Mouse (Mus musculus): ENCODE measurements around the gene Rbm24. TPM values are rescaled to one million over a fixed set of nuclear protein-coding genes. Genes with fewer than 3 reads are reported as not detected.

The Rbm24 gene
- total RNA-seq (2021) = 100 to 1,000 TPM; 176 to 180 TPM
- long read RNA-seq, experiment 1, transcript Rbm24-201 (4 exons, 3,086 nt) = major isoform, 82 of 203 reads
- long read RNA-seq, experiment 1, partial matches to known transcripts = 3 of 203 reads
- long read RNA-seq, experiment 1, other reads (novel, unspliced or antisense) = 113 of 203 reads
- long read RNA-seq, experiment 2, transcript Rbm24-201 (4 exons, 3,086 nt) = major isoform, 145 of 306 reads
- long read RNA-seq, experiment 2, transcript Rbm24-203 (3 exons, 391 nt) = minor isoform, 5 of 306 reads
- long read RNA-seq, experiment 2, partial matches to known transcripts = 147 of 306 reads
- long read RNA-seq, experiment 2, other reads (novel, unspliced or antisense) = 9 of 306 reads

DNA sequence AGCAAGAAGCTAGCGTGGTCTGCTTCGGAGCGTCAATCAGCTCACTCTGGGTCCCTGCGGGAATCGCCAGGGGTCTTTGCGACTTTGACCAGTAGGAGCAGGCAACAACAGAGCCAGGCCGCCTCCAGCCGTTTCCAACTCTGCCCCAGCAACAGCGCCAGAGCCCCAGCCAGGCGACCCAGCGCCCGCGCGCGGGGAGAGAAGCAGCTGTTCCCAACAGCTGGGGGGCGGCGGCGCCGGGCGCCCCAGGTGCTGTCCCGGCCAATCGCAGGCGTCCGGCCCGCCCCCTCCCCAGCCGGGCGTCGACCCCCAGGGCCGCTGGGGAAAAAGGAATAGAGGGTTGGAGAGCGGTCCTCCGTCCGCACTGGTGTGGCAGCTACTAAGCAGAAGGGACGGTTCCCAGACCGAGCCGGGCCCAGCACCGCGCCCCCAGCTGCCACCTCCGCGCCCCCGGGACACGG is at the start of gene Rbm24:
Rbm24 (plus strand) TSS at position 294 of the 461 bp plus-strand sequence.
- peak; percentile 52 to 55 for DNase-seq
- intact Hi-C loops (cut with DNase I) = no loop called here

DNA sequence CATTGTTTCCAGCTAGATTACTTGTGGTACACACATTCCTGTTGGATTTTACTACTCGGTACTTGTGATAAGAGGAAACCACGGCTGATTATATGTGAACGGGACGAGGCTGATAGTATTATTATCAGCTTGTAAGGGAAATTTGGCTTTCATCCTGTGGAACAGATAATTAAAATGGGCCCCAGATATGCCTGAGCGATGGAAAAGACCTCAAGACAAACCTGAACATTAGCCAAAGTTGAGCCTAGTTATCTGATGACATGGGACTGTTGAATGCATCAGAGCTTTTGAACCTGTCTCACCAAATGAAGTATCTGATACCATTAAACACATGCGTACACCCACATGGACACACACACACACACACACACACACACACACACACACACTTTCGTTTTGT is 45.4 kb upstream of the Rbm24 start:
- DNase-seq = no peak
- intact Hi-C loops (cut with DNase I) = no loop called here

DNA sequence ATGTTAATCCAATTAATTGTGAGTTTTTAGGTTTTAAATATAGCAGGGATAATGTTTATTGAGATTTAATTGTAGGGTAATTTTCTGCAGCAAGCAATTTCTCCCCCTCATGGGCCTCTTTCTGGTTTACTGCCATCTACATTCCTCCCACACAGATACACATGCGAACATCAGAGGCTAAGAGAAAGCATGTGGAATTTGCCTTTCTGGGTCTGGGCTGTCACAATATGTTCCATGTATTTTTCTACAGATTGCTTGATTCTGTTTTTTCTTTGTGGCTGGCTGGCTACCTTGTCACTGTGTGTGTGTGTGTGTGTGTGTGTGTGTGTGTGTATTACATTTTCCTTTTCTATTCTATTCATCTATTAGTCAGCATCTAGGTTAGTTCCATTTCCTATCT is 42.9 kb upstream of the Rbm24 start:
- intact Hi-C loops (cut with DNase I) = no loop called here
- no peak for DNase-seq

DNA sequence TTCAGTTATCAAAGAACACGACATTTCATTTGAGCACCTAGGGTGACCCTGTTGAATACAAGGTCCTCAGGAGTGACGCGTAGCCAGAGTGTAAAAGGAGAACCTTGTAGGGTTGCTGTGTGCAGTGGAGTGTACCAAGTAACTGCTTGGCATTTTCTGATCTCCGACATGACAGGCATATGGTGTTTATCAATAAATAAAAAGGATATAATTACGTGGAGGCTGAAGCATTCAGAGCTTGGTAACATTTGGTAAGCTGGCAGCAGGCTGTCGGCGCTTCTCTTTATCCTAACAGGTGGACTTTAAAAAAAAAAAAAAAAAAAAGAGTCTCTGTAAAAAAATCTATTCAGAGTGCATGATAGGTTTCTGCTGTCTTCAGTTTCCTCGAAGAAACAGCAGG is 30.8 kb upstream of the Rbm24 start:
- intact Hi-C loops (cut with DNase I) = no loop called here
- DNase-seq = no peak

DNA sequence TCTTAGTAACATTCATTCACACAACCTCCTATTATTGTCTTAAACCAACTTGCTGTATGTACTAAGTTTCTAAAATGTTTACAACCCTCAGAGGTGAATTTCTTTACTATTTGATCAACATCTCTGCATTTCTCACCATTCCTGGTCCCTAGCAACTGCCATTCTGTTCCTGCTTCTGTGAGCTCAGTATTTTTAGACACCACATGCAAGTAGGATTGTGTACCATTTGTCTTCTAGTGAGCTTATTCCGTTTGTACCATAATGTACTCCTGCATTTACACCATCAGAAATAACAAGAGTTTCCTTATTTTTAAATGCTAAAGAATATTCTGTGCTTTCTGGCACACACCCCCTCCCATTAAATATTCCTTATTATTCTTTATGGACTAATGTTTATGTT is 26.6 kb upstream of the Rbm24 start:
- DNase-seq = no peak
- intact Hi-C loops (cut with DNase I) = no loop called here

DNA sequence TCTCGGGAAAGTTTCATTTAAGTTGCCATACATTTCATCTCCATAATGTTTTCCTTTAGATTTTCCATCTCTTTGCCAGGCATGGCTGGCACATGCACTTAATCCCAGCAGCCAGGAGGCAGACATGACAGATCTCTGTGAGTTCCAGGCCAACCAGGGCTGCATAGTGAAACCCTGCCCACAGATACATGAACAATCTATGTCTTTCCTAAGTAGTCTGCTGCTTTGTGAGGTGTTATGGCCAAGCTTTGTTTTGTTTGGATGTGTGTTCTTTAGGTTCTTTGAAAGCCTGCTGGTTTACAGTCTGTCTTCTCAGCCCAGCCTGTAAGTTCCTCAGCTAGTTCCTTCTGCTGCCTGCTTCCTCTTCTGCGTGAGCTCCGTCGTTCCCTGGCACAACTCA is 25.3 kb upstream of the Rbm24 start:
- no peak for DNase-seq
- intact Hi-C loops (cut with DNase I) = no loop called here

DNA sequence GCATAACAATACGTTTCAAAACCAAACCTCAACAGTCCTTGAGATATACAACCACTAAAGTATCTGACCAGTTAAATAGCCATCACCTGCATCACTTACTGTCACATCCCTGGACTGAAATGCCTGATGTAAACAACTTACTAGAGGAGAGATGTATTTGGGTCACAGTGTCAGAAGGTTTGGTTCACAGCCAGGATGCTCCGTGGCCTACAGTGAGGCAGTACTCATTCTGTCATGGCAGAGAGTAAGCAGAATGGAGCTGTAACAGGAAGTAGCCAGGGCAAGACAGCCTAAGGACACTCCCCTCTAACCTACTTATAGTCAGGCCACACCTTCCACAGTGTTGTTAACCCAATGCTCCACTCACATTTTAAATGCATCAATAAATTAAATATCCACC is 24.3 kb upstream of the Rbm24 start:
- intact Hi-C loops (cut with DNase I) = no loop called here
- DNase-seq = no peak

DNA sequence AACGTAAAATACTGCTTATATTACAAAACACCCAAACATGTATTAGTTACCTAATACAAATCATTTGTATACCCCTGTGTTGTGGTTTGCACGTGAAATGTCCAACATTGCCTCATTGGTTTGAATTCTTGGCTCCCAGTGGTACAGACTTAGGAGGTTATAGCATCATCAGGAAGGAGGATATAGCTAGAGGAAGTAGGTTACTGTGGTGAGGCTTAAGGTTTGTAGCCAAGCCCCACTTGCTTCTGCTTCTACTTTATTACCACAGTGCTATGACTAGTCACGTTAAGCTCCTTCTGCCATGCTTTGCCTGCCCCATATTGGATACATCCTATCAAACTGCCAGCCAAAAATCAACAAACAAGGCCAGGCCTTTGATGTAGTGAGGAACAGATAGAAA is 21.0 kb upstream of the Rbm24 start:
- intact Hi-C loops (cut with DNase I) = no loop called here

DNA sequence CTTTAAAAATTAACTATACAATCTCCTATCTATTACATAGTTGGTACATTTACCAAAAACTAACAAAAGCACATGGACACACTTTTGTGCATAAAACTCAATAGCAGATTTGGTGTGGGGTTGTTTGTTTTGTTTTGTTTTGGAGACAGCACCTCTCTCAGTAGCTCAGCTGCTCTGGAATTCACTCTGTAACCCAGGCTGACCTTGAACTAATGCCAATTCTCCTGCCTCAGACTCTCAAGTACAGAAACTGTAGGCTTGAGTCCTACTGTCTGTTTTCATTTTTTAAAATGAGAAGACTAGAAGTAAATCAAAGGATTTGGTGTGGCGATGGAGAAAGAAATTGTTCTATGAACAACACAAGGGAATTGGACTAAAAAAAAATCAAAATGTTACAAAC is 11.1 kb upstream of the Rbm24 start:
- intact Hi-C loops (cut with DNase I) = no loop called here
- no peak for DNase-seq

More for the DNA sequence above, 21.0 kb upstream of the Rbm24 start:
- DNase-seq = no peak

DNA sequence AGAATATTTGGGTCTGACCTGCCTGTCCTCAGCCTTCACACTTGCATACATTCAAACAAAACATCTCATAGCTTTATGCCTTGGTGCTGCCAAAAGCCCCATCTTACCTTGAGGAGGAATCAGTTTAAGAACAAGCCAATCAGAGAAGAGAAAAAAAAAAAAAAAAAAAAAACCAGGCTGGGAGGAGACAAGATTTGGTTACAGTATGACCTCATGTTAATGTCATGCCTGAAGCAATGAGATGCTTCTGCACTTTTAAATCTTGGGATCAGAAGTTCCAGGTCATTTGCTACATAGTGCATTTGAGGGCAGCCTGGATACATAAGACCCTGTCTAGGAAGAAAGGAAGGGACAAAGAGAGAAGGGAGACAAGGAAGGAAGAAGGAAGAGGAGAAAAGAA is 6.0 kb upstream of the Rbm24 start:
- intact Hi-C loops (cut with DNase I) = no loop called here
- DNase-seq = no peak

DNA sequence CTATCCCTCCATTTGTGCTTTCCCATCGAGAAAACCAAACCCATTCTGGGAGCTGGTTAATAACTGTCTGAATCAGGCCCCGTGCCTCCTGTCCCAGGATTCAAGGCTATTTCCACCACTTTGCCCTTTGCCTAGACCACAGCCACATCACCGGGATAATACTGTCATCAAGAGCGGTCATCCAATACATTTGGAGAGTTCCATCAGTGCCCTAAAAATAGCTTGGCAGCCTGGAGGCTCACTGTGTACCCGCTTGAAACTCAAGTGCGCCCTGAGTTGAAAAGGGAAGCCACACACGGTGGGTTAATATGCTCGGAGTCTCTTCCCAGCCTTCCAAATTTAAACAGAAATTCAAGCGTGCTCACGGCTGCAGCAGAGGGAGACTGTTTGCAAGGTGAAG is 4.6 kb upstream of the Rbm24 start:
- peak; percentile 20 to 25 for DNase-seq
- intact Hi-C loops (cut with DNase I) = no loop called here

DNA sequence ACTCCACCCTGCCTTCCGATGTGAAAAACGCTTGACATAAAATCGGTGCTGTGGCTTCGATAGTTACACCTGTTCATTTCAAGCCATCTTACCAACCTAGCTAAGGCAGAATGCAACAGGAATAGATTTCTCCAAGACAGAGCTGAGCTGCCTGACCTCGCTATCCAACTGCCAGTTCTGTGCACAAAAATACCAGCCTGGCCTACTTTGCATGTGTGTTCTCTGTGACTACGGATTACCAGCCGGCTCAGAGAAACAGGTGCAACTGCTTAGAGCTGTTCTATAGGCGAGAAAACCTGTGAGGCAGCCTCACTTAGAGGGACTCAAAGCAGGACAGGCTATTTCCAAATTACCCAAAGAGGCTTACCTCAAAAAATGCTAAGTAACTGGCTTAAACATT is 4.2 kb upstream of the Rbm24 start:
- intact Hi-C loops (cut with DNase I) = no loop called here
- no peak for DNase-seq

DNA sequence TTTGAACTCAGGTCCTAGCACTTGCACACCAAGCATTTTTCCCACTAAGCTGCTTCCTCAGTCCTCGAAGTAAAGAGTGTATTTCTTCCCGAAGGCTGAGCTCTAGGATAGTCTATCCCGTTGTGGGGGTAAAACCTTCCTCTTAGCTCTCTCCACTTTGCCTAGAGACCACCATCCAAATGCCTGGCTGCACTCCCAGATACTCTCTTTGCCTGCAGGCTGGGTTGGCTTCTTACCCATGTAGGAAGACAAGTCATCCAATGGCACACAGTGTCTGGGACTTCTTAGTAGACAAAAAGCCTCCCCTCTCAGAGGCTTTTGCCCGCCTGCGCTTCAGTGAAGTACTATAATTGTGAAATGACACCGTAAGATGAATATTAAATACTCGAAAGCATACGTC is 2.2 kb upstream of the Rbm24 start:
- no peak for DNase-seq
- intact Hi-C loops (cut with DNase I) = no loop called here

DNA sequence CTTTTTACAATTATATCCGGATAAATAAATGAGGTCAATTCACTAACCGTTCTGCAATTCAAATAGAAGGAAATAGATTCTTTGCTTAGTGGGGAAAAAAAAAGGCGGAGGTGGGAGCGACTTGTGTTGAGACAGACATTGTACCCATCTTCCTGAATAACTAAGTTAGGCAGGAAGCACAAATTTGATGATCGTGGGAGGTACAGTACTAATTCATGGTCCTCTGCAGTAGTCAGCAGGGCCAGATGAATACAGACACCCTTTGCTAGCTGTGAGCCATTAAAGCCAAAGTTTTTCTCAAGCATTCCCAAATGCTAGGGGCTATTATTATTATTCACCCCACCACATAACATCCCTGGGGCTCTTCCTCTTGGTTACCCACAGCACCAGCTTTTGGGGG is 640 bp upstream of the Rbm24 start:
- DNase-seq = no peak
- intact Hi-C loops (cut with DNase I) = no loop called here

DNA sequence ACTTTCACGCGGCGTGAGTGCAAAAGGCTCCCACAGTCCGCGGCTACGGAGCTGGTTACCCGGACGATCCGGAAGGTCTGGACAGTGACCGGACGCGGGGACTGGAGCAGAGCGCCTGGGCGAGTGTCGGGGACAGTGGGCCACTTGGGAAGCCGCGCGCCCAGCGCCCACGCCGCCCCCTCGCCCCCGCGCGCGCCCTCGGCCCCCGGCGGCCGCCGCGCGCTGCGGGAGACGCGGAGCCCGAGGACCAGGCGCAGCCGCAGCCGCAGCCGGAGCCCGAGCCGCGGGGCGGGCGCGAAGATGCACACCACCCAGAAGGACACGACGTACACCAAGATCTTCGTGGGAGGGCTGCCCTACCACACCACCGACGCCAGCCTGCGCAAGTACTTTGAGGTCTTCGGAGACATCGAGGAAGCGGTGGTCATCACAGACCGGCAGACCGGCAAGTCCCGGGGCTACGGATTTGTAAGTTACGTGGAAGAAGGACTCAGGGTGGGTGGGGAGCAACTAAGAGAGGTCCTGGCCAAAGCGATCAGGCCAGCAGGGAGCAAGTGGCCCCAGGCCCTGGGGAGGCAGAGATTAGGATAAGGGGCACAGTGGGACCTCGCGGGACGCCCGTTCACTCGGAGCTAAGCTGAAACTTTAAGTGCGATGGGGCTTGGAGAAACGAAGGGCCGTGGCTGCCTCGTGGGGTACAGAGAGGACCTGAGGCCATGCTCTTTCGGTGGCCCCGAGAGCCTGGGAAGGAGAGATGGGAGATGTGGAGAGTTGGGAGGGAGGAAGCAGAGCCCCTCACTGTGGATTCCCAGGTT is 704 bp downstream of the Rbm24 start:
- DNase-seq = peak in 1 of 2 experiments; percentile 30
- intact Hi-C loops (cut with DNase I) = no loop called here

DNA sequence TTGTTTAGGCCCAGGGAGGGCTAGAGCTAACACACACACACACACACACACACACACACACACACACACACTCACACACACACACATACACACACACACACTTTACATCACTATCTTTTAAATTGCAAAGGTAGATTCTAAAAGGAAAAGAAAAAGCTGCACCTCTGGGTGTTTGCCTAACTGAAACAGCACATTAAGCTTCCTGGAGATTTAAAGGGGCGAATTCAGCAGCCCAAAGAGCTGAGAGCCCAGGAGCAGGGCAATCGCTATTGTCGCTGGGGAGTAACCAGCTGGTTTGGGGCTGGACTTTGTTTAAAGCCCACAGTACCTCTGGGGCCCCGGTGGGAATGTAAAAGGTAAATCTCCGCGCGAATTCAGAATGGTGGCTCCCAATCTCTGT is 1.4 kb downstream of the Rbm24 start:
- DNase-seq = no peak
- intact Hi-C loops (cut with DNase I) = loop anchor here (5.0 kb wide), 2 partner anchors 83 to 103 kb away; partner anchors contain the start of gene Cap2

DNA sequence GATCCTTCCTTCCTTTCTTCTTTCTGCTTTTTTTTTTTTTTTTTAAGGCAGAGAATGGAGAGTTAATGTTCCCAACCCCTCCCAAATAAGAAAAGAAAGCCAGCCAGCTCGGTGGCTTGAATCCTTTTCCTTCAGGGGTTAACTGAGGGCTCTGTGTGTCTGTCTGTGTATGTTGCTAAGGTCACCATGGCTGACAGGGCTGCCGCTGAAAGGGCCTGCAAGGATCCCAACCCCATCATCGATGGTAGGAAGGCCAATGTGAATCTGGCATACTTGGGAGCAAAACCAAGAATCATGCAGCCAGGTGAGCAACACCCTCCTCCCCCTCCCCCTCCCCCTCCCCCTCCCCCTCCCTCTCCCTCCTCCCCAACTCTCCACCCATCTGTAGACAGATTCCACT is 1.9 kb downstream of the Rbm24 start:
- intact Hi-C loops (cut with DNase I) = loop anchor here (5.0 kb wide), 2 partner anchors 82 to 102 kb away; partner anchors contain the start of gene Cap2
- no peak for DNase-seq

DNA sequence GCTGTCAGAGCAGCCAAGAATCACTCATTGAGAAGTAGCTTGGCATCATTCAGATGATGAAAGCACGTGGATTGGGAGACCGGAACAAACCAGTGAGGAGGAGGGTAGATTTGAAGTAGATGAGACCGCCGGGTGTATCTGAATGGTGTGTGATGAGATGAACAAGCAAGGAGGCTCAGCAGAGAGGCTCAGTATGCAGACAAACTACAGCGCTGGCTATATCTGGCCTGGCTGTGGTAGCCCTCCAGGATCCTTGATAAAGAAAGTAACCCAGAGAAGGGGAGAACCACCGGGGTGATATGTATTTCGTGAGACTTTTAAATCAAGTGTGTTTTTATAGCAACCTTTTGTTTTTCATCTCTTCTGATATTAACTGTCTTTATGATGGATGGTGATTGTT is 5.6 kb downstream of the Rbm24 start:
- no peak for DNase-seq
- intact Hi-C loops (cut with DNase I) = loop anchor here (5.0 kb wide), 2 partner anchors 78 to 98 kb away; partner anchors contain the start of gene Cap2

DNA sequence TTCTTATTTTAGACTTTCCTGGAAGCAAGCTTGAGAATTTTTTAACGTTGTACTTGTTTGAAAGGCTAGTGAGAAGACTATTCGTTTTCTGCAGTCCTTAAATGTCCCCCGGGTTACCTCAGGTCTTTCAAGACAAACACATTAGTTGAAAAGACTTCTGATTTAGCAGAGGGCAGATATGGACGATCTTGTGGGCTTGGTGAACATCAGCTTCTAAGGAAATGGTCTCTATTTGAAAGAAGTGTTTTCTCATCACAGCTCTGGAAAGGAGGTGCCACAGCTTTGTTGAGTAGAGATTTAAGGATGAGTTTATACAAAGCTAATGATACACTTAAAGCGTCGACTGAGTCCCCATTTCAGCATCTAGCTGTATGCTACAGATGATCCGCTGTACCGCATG is 6.1 kb downstream of the Rbm24 start:
- intact Hi-C loops (cut with DNase I) = loop anchor here (5.0 kb wide), 2 partner anchors 78 to 98 kb away; partner anchors contain the start of gene Cap2
- DNase-seq = no peak

DNA sequence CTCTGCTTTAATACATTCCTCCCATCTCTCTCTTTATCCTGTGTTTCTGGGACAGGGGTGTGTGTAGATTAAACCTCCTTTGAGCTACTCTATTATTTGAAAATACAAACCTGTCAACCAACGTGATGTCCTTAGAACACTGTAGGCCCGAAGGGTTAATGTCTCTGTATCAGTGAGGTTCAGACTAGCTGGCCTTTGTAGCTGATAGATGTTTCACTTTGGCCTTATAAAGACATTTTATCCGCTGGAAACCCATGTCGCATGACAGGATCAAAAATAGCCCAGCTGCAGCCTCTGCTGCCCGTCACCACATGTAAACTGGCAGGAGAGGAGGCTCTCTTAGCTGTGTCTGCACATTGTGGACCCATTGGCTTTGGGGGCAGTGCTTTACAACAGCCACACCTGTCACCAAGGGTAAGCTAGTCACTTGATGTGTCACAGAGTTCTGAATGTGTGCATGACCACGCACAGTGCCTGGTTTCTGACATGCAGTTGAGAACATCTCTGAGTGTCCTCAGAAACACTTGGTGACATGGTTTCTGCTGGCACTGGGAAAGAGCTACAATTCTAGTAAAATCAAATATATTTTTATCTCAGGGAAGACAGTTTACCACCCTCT is 8.5 kb downstream of the Rbm24 start:
- intact Hi-C loops (cut with DNase I) = no loop called here
- DNase-seq = peak; percentile 34 to 39

DNA sequence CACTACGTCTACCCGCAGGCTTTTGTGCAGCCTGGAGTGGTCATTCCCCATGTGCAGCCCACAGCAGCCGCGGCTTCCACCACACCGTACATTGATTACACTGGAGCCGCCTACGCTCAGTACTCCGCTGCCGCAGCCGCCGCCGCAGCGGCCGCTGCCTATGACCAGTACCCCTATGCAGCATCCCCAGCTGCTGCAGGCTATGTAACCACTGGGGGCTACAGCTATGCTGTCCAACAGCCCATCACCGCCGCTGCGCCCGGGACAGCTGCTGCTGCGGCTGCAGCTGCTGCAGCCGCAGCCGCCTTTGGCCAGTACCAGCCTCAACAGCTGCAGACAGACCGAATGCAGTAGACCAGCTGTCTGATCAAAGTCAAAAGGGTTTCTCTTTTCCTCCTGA is 10.7 kb downstream of the Rbm24 start:
- DNase-seq = no peak
- intact Hi-C loops (cut with DNase I) = no loop called here
